Mouse (Mus musculus) neutrophil, adult 5-6 weeks (primary cell): ENCODE measurements around the gene Sult5a1. TPM values are rescaled to one million over a fixed set of nuclear protein-coding genes. Genes with fewer than 3 reads are reported as not detected.

ENCODE experiments used
- ATAC-seq: fragments of 151-379, 151-347 bp; 2 replicates; pipeline ENCODE4 v1.8.0; 2017; ENCODE audit warnings: mild to moderate bottlenecking, moderate TSS enrichment; ENCODE audit not compliant: insufficient number of reproducible peaks, poor library complexity, low FRiP score, severe bottlenecking; ENCODE audit errors: extremely low read depth
- total RNA-seq: library from RNA; stranded (forward); fragments of 200-1000 nt; gene quantifications from 2 replicates; pipeline ENCODE4 v1.2.3, GENCODE M21; 2017

Sult5a1 gene
- total RNA-seq, 1 experiment from 2014 or later, result not detected

- no peak for ATAC-seq
Observed at GRCm38 (mm10) chr8:123137645-123138077, 20.5 kb downstream of the Sult5a1 start.

- no peak for ATAC-seq
Observed at GRCm38 (mm10) chr8:123136287-123136686, 21.8 kb downstream of the Sult5a1 start.

GRCm38 (mm10) chr8:123135806-123136205 lies 22.3 kb downstream of the Sult5a1 start:
- no peak for ATAC-seq

- no peak for ATAC-seq
Observed at GRCm38 (mm10) chr8:123135406-123135805, 22.7 kb downstream of the Sult5a1 start.

GRCm38 (mm10) chr8:123134149-123134713 lies 23.9 kb downstream of the Sult5a1 start:
- ATAC-seq, result no peak

- no peak for ATAC-seq
Observed at GRCm38 (mm10) chr8:123132953-123133352, 25.2 kb downstream of the Sult5a1 start.

GRCm38 (mm10) chr8:123131041-123131440 lies 27.1 kb downstream of the Sult5a1 start:
- no peak for ATAC-seq

GRCm38 (mm10) chr8:123126193-123126816 lies 31.8 kb downstream of the Sult5a1 start:
- no peak for ATAC-seq

- ATAC-seq, result no peak
Observed at GRCm38 (mm10) chr8:123122670-123123069, 35.4 kb downstream of the Sult5a1 start.

GRCm38 (mm10) chr8:123122059-123122458 lies 36.1 kb downstream of the Sult5a1 start:
- no peak for ATAC-seq

GRCm38 (mm10) chr8:123117744-123118143 lies 40.4 kb downstream of the Sult5a1 start:
- ATAC-seq, result no peak

GRCm38 (mm10) chr8:123117127-123117731 lies 40.9 kb downstream of the Sult5a1 start, which contains the start of gene Cpne7:
Gene Cpne7 (plus strand): TSS chr8:123117374.
- peak; percentile 9; the same call in 1 of the 2 replicates for ATAC-seq

- ATAC-seq, result no peak
Observed at GRCm38 (mm10) chr8:123114644-123115043, 43.5 kb downstream of the Sult5a1 start.

GRCm38 (mm10) chr8:123113908-123114469 lies 44.1 kb downstream of the Sult5a1 start:
- no peak for ATAC-seq

GRCm38 (mm10) chr8:123112892-123113291 lies 45.2 kb downstream of the Sult5a1 start:
- ATAC-seq, result no peak

- ATAC-seq, result peak; percentile 82
Observed at GRCm38 (mm10) chr8:123110649-123111048, 47.5 kb downstream of the Sult5a1 start.

GRCm38 (mm10) chr8:123108953-123109352 lies 49.2 kb downstream of the Sult5a1 start:
- ATAC-seq, result no peak

- ATAC-seq, result no peak
Observed at GRCm38 (mm10) chr8:123108010-123108409, 50.1 kb downstream of the Sult5a1 start.

GRCm38 (mm10) chr8:123106531-123106930 lies 51.6 kb downstream of the Sult5a1 start:
- no peak for ATAC-seq
